Mouse (Mus musculus) right cerebral cortex, postnatal 10 days (tissue): ENCODE measurements at regions not wholly inside any gene's neighbourhood (a gene's known extent, or its start where the extent isn't known, plus 50 kb on each side); places are given as distances from the start of the nearest gene placed in this dataset.
"Not testable (repeated sequence)": the region's sequence is repeated elsewhere in the genome, so short reads cannot be mapped to it uniquely, and the experiment has no call there.

ENCODE experiments used
- DNase-seq, 2 experiments: peaks; one replicate each; pipeline ENCODE4 v3.0.0; 2021; ENCODE audit warnings: low spot score in 2 of 2

DNA sequence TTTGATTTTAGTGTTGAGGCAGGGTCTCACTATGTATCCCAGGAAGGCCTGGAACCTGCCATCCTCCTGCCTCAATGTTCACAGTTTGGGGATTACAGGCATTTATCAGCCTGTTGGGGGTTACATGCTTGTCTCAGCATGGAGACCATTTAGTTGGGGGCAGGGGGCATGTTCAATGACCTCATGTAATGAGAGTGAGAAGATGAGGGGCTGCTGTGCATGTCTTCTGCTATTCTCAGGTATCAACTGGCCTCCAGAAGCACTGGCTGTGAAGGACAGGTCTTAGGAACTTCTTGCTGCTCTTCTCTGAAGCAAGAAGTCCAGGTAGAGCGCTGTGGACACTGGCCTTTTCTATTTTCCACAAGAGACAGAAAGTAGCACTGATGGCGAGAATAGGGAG lies 350.9 kb downstream of the Plekhb2 start:
- DNase-seq: no peak

DNA sequence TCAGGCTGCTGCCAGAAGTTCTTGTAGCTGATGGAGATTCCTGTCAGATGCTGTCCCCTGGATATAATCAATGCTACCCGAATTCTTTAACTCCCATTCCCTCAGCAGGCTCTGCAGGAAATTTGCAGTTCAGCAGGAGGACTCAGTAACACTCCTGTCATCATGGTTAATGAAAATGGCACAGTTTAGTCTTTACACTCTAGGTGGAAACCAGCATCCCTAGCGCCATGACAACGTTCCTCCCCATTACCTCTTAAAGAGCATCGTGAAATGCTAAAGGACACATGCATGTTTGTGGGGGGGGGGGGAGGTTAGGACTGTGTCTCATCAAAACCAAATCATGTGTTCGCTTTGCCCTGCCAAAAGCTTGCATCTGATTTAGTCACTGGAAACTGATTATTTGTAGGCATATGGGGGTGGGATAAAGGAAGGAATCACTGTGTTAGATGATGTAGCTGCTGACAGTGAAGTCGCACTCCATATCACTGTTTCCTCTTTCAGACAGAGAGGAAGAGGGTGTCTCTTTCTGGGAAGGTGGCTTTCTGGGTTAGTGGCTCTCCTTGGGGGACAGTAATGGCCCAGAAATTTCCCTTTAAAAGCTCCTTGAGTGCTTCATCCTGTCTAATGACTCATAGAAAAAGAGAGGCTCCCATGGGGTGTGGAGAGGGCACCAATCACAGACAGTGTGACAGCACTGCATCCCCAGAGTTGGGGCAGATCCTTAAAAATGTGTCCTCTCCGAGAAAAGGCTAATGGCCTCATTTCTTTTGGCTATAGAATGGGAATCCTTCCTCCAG lies 351.5 kb downstream of the Plekhb2 start:
- no peak for DNase-seq

DNA sequence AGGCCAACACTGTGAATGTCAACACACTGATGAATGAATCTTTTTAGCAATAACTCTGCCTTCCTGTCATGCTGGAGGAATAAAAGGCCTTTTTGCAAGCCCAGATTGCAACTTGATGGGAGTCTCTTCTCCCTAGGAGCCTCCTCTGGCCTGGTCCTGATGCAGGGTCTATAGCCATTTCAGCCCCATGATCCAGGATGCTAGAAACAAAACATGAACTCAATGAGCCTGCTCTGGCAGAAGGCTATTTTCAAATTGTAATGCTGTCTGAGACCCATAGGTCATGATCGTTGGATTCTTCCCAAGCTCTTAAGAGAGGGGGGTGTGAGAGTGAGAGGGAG lies 352.1 kb downstream of the Plekhb2 start:
- no peak for DNase-seq

DNA sequence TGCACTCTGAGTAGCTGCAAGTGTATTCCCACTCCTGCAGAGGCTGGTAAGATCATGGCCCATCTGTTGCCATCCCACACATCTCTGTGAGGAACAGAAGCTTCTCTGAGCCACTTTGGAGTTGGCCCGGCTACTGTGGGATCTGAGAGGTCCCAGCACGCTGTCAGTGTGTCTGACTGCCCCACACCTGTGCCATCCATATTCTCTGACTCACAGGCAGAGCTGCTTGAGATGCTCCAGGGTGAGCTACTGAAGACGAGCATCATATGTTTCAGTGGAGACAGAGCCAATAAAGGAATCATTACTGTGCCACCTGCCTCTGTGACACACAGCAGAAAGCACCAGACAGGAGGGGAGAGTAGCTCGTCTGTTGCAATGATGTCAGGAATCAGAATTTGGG lies 352.8 kb downstream of the Plekhb2 start:
- peak; percentile 68 to 87 for DNase-seq

DNA sequence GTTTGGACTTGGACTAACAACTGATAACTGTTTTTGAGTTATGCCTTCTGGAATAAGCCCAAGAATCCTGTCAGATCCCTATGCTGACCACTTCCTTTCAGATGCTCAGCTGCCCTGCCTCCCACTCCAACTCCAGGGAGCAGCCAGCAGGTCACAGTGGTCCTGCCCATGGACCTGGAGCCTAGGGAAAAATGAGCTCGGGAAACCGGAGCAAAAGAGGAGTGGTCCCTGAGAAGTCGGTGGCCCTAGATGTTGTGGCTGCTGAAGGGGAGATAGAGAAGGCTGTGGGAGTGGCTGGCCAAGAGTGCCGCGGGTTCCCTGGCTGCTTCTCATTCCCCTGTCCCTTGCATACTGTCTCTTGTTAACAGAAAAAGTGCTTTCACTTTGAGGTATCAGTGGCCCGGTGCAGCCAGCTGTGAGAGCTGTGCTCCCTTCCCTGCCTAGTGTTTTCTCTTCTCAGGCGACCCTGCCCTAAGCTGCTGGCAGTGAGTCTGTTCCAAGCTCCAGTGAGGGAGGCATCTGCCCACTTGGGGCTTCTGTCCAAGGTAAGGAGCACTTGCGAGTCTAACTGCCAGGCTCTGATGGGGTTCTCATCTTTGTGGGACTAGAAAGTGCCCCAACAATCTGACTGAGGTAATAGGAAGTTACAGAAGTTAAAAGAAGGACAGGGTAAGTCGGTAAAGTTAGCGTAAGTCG lies 357.2 kb downstream of the Plekhb2 start:
- no peak for DNase-seq

DNA sequence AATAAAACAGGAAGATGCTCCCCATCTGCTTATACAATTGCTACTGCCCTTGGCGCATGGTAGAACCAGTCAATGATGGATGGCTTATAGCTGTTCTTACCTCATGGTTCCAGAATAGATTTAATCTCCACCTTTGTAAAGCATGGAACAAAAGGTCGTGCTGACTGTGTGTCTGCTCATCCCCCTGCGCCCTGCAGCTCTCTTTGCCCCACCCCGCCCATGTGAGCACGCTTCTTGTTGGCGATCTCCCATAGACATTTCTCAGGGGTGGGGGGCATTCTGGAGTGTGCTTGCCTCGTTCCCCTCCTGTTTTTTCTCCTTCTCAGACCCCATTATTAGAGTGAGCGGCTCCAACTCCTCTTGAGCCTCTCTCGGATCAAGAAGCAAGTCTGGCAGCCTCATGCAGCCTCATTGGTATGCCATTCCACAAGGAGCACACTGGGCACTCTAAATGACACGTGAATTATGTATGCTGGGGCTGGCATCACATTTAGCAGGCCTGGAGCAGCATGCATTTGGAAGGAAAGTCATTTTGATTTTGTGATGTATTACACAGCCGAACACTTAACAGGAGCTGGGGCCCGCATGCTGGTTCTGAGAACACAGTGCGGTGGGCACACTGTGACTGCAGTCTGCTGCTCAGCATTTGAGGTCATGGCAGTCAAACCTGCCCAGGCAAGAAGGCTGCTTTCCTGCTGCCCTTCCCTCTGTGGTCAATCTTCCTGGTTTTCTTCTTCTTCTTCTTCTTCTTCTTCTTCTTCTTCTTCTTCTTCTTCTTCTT lies 362.5 kb downstream of the Plekhb2 start:
- DNase-seq: no peak

DNA sequence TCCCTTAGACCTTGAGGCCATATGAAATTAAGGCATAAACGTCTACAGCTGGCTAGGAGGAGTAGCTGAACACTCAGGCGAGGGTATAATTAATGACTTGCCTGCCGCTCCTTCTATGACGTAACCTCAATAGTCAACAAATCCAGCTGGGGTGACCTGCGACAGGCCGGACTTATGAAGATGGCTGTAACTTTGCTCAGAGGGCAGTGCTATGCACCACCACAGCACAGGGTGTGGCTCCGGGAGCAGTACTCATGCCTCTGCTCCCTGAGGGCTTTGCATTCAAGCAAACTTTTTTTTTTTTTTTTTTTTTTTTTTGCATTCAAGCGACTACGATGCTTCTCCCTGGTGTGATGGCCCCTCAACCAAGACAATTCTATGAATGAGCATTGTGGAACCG lies 364.1 kb downstream of the Plekhb2 start:
- no peak for DNase-seq

DNA sequence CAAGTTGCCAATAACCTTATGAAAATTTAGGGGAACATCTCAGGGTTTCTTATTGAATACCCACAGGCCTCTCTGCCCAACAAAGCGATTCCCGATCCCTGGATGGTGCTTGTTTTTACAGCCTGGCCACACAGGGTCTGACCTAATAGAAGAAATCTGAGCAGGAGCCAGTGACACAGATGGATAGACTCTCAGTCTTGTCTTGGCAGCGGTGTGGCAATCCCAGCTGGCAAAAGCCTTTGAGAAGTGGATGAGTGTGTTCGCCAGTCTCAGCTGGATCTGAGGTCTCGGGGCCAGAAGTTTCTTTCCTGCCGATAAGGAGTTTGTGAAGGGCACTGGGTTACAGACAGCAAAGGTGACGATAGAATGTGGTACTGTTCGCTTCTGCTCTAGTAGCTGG lies 366.6 kb downstream of the Plekhb2 start:
- DNase-seq: no peak

DNA sequence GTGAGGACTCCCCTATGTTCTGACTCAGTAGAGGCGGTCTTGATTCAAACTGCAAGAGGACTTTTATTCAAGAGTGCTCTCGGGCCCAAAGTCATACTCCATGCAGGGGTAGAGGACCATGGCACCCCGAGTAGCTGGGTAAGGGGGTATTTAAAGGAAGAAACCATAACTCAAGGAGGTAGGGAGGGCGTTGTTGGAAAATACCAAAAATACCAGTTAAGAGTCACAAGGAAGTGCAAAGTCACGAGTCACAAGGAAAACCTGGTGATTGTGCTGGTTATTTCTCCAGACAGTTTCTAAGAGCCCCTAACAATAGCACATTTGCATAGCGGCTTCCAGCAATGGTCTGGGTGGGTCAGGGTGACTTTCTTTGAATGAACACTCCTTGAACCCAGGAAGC lies 370.4 kb downstream of the Plekhb2 start:
- DNase-seq: not testable (repeated sequence)

DNA sequence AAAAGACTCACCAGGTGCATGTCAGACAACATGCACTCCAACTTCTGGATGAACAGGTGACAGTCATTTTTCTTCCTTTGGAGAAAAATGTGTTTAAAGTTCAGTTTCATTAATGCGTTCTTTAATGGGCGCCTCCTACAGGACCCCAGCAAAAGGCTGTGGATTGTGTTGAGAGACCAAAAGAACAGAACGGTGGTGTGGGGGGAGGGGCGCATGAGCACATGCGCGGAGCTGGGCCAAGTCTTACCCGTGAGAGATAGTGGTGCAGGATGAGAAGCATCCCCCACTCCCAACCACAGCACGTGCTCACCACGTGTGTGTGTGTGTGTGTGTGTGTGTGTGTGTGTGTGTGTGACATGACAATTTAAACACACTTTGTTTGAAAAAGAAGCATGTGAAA lies 371.0 kb downstream of the Plekhb2 start:
- no peak for DNase-seq

DNA sequence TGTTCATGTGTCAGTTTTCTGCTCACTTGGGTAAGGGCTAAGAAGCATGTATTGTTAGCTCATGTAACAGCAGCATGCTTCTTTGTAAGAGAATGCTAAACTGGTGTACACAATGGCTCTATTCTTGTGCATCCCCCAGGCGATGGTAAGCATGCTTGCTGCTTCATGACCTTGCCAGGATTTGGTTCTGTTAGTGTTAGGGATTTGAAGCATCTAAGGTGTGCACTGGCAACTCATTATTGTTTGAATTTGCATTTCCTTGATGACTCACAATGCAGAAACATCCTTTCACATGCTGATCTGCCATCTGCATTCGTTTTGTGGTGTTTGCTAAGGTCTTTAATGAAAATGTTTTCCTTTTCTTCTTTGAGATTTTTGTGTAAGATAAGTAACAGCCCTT lies 382.8 kb downstream of the Plekhb2 start:
- DNase-seq: no peak

DNA sequence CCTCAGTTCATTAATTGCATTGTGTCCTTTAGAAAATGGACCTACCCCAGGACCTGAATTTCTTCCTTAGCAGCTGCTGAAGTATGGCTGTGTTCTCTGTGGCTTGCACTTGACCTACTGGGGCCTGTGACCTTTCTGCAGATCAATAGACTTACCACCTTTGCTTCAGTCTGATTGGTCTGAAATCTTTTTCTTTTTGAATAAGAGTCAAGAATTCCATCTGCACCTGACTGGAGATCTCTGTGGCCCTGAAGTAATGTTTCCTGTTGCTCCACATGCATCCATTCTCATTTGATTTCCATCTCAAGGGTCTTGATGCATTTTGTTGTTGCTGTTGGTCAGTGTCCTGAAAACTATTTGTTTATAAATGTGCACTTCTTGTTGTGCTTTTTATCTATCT lies 388.4 kb downstream of the Plekhb2 start:
- no peak for DNase-seq

DNA sequence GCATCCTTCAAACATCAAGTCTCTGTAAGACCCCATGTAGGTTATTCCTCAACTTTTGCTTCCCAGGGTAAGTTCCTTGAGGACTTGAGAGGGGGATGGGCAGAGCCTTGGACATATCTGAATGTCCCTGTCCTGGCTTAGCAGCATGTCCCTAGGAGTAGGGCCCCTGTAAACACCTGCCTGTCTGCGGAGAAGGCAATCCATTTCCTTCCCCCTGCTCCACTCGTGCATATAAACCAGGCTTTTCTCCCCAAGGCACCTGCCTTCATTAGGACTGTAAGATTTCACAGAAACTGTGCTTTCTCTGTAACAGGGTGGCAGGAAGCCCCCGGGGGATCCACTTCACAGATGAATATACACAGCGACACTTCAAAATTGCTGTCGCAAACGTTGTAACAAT lies 393.1 kb downstream of the Plekhb2 start:
- DNase-seq: peak in 1 of 2 experiments; percentile 22

DNA sequence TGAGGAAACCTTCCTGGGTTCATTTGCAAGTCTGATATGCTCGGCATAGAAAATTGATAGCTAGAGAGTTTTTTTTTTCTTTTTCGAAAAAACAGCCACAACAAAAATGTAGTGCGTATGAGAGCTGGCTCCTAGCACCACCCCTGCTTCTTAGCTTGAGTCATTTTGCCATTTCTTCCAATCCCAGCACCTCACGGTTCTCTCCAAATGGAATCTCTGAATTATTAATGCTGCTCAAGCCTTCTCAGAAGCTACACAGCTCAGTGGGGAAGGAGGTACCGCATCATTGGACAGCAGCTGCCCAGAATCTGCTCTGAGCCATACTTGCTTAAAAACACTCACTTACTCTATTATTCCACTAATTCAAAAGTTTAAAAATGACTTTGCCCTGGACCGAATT lies 393.6 kb downstream of the Plekhb2 start:
- peak in 1 of 2 experiments; percentile 14 for DNase-seq

DNA sequence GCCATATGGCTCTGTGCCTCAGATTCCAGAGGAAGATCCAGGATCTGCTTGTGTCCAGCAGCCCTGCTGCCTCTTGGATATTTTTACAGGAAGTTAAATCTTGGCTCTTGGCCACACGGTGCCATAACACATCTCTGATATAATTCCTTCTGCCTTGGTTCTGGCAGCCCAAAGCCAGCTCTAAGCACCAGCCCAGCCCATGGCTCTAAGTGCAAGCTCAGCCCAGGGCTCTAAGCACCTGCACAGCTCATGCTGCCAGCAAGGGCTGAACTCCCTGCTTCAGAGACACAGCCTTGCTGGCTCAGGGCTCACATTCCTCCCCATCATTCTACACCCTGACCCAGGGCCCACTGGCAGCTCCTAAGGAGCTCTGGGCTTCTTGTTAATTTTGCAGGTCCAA lies 415.3 kb downstream of the Plekhb2 start:
- no peak for DNase-seq

DNA sequence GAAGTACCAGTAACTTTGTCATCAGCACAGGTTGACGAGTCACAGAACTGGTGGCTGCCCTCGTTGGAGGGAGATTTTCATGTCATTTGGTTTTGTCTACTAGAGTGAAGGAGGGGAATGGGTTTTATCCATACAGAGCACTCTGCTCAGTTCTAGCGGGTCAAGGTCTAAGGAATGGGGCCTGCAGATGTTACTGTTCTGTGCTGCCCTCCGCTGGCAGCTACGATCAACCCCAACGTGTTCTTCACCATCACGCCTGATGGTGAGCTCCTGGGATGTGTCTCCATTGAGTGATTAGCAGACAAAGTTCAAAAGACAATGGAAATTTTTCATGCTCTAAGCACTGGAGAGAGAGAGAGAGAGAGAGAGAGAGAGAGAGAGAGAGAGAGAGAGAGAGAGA lies 416.9 kb downstream of the Plekhb2 start:
- peak in 1 of 2 experiments; percentile 27 for DNase-seq

DNA sequence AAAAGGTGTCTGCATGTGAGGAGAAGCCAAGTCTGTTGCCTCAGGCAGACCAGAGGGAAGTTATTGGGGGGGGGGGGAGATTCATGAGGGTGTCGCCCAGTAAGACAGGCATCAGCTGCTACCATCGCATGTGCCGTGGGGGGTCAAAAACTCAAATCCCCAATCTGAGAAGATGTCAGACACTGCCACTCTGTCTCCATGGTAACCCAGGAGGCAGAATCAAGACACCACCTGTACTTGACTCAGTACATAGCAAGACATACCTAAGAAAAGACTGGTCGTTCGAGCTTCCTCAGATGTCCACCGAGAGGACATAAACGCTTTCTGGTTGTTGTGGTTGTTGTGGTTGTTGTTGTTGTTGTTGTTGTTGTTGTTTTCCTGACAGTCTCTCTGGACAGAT lies 418.1 kb downstream of the Plekhb2 start:
- DNase-seq: no peak

DNA sequence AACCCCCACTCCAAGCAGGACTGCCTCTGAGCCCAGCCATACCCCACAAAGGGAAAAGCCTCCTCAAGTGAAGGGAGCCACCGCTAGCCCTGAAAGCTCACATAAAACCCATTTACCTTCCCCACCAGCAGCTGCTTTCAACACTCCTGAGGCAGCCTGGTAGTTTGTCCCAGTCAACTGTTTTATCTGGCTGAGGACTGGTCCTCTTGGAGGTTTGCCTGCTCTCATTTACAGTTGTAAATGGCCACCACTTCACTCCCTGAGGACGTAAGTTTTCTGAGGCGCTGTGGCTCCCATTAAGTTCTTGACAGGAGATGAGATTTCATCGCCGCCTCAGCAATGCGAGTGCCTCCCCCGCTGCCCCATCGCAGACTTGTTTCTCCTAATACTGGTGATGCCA lies 425.2 kb downstream of the Plekhb2 start:
- DNase-seq: no peak
